Mouse (Mus musculus) T-helper 2 cell (primary cell): ENCODE data around the gene Scrn3.

Experiments used
- in situ Hi-C: fragments of 300-600 bp; cut with MboI, MseI; formaldehyde crosslinking; loops from one replicate; pipeline ENCODE4 v1.15.1; 2025; ENCODE audit warnings: high pct_unique_total_duplicates

Gene Scrn3

DNA sequence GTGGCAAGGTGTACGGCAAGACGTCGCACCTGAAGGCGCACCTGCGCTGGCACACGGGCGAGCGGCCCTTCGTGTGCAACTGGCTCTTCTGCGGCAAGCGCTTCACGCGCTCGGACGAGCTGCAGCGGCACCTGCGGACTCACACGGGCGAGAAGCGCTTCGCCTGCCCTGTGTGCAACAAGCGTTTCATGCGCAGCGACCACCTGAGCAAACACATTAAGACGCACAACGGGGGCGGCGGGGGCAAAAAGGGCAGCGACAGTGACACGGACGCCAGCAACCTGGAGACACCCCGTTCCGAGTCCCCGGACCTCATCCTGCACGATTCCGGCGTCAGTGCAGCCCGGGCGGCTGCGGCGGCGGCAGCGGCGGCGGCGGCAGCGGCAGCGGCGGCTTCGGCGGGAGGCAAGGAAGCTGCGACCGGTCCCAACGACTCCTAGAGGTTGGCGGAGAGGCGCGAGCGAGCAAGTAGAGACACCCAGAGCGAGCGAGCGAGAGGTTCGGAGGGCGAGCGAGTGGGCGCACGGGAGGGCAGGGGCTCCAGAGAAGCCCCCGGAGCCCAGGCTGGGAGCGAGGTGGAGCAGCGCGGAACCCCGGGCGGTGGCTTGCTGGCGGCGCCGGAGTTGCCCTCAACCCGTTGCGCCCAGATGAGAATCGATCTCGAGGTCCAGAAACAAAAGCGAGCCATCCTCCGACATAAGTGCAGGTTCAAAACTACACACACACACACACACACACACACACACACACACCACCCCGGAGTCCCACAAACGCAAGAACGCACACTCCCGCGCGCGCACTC is 38.1 kb upstream of the Scrn3 start:
- in situ Hi-C loops: loop anchor here (10.0 kb wide), 1 partner anchor 1740 kb away; no protein-coding TSS in a partner anchor

DNA sequence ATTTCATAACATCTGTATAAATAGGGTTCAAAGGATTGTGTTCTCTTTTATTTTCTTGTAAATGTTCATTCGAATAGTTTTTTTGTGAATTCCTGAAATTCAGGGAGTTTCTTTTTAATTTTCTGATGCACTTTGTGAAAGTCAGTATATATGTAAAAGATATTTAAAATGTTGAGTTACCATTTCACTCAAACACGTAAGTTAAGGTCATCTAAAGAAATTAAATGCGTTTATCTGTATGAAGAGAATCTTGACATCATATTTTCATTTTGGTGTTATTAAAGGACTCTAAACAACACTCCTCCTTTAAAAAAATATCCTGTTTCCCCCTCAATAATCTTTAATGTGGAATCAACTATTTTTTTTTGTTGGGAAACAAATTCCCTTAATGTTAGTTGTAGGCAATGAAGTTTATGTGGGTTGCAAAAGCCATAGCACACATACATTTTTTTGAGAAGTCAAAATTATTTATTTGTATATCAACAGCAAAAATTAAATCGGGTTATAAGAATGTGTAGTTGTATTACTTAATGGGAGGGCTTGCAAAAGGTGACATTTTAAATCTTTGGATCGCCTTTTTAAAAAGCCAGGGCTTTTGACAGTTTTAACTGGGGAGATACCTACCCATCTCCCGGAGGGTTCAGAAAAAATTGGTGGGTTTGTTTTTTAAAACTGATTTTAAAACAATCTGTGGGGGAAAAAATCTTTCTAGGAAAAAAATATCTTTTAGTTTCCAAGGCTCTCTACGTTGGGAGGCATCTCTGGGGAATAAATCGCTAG is 37.0 kb upstream of the Scrn3 start:
- in situ Hi-C loops: loop anchor here (10.0 kb wide), 1 partner anchor 1741 kb away; no protein-coding TSS in a partner anchor

DNA sequence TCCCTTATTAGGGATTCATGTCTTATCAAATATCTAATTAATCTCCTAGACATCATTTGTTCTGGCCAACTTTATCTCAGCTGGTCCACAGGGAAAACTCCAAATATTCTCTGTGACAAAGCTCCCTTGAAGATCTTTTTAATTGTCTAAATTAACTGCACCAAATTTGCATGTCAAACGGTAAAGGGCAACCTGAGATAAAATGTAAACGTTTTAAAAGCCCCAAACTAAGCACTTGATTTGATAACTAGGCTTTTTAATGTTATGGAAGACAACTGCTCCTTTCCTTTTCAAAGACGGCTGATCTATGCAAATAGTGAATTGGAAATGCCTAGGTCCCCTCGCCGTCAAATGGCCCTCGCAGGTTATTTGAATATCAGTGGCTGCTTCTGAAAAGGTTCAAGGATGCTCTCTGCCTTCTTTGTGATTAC is 36.2 kb upstream of the Scrn3 start:
- in situ Hi-C loops: loop anchor here (10.0 kb wide), 1 partner anchor 1741 kb away; no protein-coding TSS in a partner anchor

DNA sequence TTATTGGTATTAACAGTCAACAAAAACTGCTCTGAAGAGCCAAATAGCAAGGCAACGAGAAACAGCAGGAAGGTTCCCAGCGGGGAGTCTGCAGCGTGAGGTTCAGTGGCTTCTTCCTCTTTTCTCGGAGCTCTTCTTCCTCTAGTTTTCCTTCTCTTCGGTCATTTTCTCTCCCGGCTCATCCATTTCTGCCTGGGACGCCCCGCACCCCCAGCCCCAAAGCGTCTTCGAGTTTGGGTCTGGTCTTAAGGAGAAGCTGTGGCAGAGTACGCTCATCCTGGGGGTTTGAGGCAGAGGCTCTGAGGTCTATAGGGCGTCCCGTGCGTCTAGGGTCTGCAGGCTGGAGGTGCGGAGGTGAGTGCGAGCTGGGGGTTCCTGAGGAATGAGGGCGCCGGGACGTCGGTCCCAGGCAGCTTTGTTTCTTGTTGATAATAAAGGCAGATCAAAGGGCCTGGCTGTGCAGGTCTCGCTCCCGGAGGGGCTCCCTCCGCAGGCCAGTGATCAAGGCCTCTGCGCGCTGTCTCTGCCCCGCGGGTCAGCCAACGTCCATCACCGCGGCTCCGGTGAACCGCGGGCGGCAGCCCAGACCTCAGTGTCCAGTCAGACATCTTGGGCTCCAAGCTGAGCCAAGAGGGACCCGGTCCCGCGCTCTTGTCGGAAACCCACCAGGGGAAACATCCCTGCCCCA is 35.2 kb upstream of the Scrn3 start:
- in situ Hi-C loops: loop anchor here (10.0 kb wide), 1 partner anchor 1742 kb away; no protein-coding TSS in a partner anchor

DNA sequence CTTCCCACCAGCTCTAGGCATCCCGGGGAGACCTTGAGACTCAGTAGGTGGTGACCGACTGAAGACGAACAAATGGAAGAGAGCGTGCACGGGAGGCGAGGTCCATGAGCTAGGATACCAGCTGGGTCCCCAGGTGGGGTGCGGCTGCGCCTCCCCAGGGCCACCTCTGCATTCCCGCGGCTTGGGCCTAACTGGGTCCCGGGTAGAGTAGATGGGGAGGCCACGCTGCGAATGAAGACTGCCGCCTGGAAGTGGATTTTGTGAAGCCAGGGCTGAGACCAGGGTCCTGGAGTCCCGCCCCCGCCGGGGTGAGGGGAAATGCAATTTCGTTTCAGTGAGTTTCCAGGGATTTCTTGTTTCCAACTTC is 34.7 kb upstream of the Scrn3 start:
- in situ Hi-C loops: loop anchor here (10.0 kb wide), 1 partner anchor 1743 kb away; no protein-coding TSS in a partner anchor

DNA sequence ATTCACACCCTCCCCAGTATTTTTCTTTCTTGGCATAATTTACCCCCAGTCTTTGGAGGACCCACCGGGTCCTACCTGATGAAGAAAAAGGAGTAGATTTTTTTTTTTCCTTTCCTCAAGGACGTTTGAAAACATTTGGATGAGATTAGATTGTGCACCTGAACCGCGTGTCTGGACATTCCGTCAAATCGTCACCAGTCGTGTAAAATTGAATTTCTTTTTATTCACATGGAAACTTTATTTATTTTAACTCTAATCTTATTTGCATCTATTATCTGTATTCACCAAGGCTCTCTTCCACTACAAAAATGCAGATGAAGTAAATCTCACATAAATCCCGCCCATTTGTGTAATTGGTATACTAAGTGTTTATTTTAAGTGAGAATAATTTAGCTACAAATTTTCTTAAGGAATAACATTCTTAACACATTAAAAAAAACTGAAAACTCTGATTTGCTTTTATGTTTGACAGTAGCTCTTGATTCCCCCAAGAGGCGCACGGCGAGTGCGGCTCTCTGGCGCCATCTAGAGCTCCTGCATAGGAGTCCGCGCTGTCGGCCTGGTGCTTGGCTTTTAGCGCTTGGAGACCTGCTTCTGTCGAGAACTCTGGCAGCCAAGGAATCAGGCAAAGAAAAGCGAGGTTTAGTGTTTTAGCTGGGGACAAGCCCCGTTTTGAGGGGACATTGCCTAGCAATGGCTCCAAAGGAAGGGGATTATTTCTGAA is 34.1 kb upstream of the Scrn3 start:
- in situ Hi-C loops: loop anchor here (10.0 kb wide), 1 partner anchor 1743 kb away; no protein-coding TSS in a partner anchor

DNA sequence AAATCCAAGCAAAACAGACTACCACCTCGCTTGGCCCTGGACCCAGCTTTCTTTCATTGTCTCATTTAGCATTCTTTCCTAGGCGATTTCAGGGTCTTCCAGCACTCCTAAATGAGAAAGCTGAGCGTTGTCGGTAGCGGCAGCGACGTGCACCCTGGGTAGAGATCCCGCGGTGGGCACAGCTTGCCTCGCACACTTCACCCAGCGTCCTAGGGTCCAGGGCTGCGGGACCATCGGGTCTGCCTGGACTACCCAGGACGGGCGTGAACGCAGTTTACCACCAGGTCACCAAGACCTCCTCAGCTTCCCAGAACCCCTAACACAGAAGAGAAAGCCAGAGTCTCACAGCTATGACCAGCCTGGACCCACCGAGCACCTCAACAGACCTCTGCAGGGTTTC is 33.5 kb upstream of the Scrn3 start:
- in situ Hi-C loops: loop anchor here (10.0 kb wide), 1 partner anchor 1744 kb away; no protein-coding TSS in a partner anchor

DNA sequence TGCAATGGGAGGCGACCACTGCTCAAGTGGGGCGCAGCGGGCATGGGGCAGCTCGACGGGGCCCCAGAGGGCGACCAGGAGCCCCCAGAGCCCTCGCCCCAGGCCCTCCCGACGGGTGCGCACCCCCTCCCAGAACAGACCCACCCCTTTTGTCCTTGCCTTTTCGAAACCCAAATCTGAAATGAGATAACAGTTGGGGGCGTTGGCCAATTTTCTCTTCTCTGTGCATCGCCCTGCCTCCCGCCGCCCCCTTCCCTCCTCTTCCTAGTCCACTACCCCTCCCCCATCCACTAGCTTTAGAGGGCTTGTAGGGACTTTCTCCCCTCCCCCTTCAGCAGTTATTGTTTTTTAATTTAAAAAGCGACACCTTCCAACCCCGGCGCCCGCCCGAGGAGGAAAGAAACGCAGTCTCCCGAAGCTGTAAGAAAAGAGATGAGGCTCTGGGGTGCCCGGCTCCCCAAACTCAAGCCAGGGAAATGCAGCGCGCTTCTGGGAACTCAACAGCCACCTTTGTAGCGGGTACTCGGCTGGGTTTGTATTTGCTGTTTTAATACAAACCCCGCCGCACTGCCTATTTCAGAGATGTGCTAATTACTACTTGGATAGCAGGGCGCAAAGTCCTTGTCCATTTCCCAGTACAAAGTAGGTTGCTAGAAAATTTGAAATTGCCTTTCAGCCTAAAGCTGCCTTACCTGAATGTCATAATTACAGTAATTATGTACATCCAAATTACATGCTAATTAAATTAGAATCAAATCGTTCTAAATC is 32.9 kb upstream of the Scrn3 start:
- in situ Hi-C loops: loop anchor here (10.0 kb wide), 1 partner anchor 1745 kb away; no protein-coding TSS in a partner anchor

DNA sequence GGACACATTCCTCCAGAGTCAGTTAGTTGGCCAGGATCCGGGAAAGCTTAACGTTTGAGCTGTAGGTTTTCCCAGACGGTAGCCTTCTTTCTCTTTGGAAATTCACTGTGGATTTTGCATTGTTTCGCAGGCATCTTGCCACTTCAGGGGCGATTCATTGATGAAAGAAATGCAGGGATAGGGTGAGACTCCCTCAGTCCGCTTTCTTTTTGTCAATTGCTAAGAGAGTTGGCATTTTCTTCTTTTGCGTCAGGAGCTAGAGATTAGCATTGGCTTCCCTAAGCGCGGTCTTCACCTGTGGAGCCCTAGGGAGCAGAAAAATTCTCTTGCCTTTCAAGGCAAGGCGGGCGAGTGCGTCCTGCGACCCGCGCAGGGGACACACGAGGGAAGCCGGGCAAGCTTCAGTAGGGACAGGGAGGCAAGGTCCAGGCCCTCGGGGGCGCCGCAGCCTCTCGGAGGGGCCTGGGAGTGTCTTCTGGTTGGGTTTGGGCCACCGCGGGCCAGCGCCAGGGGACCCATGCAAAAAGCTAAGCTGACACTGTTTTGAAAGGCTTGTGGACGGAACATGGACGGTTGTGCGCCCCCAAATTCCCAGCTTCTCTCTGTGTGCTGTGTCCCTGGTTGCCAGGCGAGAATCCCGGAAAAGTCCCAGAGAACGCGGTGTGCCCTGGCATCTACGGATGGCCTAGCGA is 31.9 kb upstream of the Scrn3 start:
- in situ Hi-C loops: no loop called here

DNA sequence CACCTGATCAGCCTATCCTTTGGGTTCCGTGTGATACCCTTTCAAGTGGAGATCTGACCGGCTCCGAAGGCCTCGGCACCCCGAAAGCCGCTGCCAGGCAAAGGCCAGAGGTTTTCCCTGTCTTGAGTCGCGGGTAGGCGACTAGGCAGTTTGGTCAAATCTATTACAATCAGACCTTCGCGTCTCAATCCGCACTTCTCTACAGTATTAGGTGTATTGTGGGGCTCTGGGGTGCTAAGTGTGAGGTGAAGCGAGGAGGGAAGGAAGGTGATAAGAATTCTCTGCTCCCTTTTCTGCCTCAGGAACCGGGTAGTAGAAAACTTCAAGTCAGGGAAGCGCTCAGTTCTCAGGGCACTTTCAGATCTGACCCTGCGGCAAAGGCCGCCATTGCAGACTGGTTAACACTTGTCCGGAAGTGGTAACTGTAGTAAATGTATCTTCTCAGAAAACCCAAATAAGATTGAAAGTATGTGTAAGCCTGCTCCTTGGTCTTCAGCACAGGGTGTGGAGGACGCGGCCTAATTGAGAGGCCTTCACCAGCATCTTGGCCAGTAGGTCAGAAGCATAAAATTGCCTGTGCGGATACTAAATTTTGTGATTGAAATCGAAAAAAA is 31.2 kb upstream of the Scrn3 start:
- in situ Hi-C loops: no loop called here

DNA sequence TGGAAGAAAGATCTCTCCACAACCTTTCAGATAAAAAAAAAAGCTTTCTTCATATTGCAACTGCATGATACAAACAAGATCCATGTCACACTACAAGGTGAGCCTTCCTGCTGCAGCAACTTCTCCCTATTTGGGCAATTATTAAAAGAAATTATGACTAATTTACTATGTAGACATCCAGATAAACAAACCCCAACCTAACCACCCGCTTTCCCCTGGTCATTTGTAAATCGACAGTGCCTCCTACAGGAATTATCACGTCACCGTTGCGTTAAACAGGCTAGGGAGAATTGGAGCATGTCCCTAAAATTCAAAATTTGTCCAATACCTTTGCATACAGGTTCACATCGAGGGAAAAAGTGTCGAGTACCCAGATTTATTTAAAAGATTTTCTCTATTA is 30.7 kb upstream of the Scrn3 start:
- in situ Hi-C loops: no loop called here

DNA sequence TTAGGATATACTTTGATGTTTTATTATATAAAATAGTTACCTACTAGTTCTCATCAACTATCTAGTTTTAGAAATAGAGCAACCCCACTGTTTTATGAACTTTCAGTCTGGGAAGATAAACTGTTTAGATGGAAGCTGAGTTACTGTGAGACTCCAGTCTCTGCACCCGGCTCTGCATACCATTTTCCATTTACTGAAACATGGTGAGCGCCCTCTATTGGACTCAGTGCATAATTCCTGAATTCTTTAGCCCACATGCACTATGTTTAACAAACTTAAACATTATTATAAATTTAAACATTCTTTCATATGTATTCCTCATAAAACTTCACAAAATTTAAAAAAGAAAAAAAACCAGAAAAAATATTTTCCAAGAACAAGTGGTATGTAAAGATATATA is 26.8 kb upstream of the Scrn3 start:
- in situ Hi-C loops: loop anchor here (5.0 kb wide), 1 partner anchor 118 kb away; no protein-coding TSS in a partner anchor

DNA sequence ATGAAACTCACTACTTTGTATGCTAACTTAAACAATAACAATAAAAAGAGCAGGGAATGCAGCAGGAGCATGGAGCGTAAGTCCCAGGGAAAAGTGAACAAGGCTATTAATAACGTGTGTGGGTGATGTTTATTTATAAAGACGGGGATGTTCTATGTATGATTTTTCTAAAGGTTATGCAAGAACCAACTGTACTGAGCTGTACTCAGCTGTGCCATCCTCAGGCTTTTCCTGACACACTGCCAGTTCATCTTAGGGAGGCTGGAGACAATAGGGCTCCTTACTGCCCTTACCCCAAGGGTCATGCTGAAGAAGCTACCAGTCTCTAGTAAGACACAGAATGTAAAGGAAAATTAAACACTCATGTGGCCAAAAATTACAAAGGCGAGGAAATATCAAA is 21.3 kb upstream of the Scrn3 start:
- in situ Hi-C loops: no loop called here

DNA sequence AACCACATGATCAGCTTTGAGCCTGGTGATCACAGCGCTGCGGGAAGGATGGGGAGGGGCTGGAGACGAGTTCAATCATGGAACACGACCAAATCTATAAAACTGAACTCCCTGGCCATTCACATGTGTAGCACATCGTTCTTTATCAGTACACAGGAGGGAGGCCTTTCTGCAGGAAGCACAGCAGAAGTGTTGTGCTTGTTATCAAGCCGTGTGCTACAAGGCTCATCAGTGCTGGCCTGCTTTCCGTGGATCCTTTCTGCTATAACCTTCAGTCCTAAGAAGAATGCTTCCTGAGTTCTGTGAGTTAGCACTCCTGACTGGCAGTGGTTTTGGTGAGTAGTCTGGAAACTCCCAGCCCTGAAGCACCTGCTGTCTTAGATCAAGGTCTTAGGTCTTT is 17.4 kb upstream of the Scrn3 start:
- in situ Hi-C loops: no loop called here

DNA sequence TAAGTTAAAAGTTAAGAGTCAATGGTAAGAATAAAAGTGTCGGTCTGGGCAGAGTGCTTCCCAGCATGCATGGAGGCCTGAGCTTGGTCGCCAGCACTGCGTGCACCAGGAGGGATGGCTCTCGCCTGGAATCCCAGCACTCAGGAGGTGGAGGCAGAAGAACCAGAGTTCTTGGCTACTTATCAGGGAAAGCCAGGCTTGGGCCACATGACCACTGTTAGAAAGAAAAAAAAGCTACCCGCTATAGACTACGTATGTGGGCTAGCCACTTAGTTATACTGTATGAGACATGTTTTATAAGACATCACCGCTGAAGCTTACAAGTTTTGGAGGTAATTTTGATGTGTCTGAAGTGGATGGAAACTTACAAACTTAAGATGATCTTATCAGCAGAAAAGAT is 14.2 kb upstream of the Scrn3 start:
- in situ Hi-C loops: no loop called here

DNA sequence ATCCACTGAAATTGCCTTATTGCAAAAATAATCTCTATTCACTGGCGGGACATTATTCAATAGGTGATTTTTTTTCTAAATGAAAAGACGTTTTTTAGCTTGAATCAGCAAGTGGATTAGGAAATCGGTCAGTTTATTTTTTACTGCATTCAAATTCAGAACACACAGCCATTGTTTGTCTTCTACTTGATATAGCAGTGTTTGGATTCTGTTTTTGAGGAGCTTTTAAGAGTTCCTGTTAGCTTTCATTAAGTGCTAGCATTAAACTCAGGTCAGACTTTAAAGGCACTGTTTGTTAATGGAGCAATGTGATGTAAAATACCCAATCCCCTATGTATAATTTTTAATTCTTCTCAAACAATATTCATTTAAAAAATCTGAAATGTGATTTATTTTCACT is 13.6 kb upstream of the Scrn3 start:
- in situ Hi-C loops: no loop called here

DNA sequence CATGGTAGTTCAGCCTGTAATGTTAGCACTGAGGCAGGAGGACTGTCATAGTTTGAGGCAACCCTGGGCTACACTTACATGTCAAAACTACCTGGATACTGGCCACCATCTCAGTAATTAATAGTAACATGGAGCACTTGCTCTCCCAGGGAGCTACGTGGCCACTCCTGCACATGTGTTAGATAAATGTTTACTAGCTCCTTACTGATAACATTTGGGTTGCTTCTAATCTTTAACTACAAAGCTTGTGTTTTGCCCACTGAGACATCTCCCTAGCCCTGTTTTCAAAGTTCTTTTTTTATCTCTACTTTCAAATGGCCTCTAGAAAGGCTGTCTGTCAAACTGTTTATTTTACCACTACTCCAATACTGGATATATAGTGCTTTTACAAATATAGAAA is 10.4 kb upstream of the Scrn3 start:
- in situ Hi-C loops: no loop called here

DNA sequence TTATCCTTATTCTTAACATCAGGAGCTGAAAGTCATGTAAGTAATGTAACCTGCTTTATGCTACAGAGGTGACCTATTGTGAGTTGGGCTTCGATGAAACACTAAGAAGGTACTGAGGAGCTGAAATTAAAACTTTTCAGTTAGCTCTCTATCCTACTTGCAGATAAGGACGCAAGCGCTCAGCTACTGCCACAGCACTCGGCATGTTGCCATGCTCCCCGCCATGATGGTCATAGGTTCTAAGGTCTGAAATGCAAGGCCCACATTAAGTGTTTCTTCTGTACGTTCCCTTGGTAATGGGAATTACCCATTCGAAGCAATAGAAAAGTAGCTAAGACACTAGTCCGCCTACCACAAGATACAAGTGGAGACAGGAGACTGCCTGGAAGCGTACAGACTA is 9.7 kb upstream of the Scrn3 start:
- in situ Hi-C loops: no loop called here

DNA sequence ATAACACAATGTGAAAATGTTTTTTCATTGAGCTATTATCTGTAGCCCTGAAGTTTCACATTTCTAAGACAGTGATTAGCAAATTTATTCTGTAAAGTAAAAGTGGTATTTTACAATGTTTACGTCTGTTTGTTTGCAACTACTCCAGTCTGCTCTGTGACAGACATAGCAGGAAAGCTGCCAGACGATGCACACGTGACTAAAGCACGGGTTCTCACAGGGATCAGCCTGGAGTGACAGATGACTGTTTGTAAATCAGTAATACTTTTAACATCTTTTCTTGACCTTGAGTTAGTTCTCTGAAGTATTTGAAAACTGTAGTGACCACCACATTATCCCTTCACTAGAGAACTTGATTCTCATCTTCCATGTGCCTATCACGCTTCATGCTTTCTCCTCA is 7.9 kb upstream of the Scrn3 start:
- in situ Hi-C loops: no loop called here
